Mouse (Mus musculus): ENCODE results near the gene Gss. TPM values are rescaled to one million over a fixed set of nuclear protein-coding genes. Genes with fewer than 3 reads are reported as not detected.
A peak's percentile ranks its signal among the peaks of the same experiment; 100 is the strongest.

Gss gene
- polyA plus RNA-seq, 1 experiment from 2014 or later: 23.9 TPM

GRCm38 (mm10) chr2:155513543-155513942, 79.1 kb downstream of the Gss start:
- Histone ChIP-seq H3K4me1 (replicated peaks) (peaks cover 12% of the 10 kb centered on the region), H3K9ac (replicated peaks) (no peak overlapping the region), H3K4me2 (peak overlapping the region; percentile 81; the same call in 1 of the 2 replicates), H3K4me3 (replicated peaks) (no peak overlapping the region), H3K27ac (no peak overlapping the region), H3K9me3 (no peaks in the 10 kb centered on the region), H3K27me3 (peaks cover 30% of the 10 kb centered on the region), H3K36me3 (no peaks in the 10 kb centered on the region)
- 67% methylated on average over 5 of the region's 5 CpGs for WGBS
- no peak for ATAC-seq (ENCODE audit: insufficient number of reproducible peaks, insufficient read depth, low FRiP score, low TSS enrichment, low read depth)

MicroRNA genes within 50 kb of the gene (microRNA counts, 519-probe panel; counts per million panel counts)
- not detected for microRNA mmu-miR-499

Small RNA genes within 50 kb of the gene (microRNA-seq; reads per million reads assigned to microRNA genes)
- 31.6 reads per million, percentile 38 among the genes with 10 or more reads in this experiment for gene Mir499

Other genes starting within 250 kb of the Gss start
- 41.0 and 47.0 TPM in 2 replicates for gene Pigu, start 235.4 kb downstream of the Gss start, polyA plus RNA-seq (2016; fragmentation: Nextera tagmentation; extraction: Ambion mirVana)
- gene Trp53inp2, start 211.8 kb downstream of the Gss start, polyA plus RNA-seq (2016; fragmentation: Nextera tagmentation; extraction: Ambion mirVana): 16.2 and 21.2 TPM in 2 replicates
- gene Ncoa6, start 118.9 kb downstream of the Gss start, polyA plus RNA-seq (2016; fragmentation: Nextera tagmentation; extraction: Ambion mirVana): 24.0 and 29.1 TPM in 2 replicates
- 12.1 and 14.8 TPM in 2 replicates for gene Acss2, start 74.9 kb downstream of the Gss start, polyA plus RNA-seq (2016; fragmentation: Nextera tagmentation; extraction: Ambion mirVana)
- gene Ggt7, start 74.6 kb downstream of the Gss start, polyA plus RNA-seq (2016; fragmentation: Nextera tagmentation; extraction: Ambion mirVana): 5.5 and 7.8 TPM in 2 replicates
- 1.9 and 2.1 TPM in 2 replicates for gene Myh7b, start 18.4 kb upstream of the Gss start, polyA plus RNA-seq (2016; fragmentation: Nextera tagmentation; extraction: Ambion mirVana)
- gene Trpc4ap, start 99.6 kb upstream of the Gss start, polyA plus RNA-seq (2016; fragmentation: Nextera tagmentation; extraction: Ambion mirVana): 165 and 167 TPM in 2 replicates
- gene Edem2, start 136.7 kb upstream of the Gss start, polyA plus RNA-seq (2016; fragmentation: Nextera tagmentation; extraction: Ambion mirVana): 24.2 and 26.3 TPM in 2 replicates
- gene Gm17581, start 143.1 kb upstream of the Gss start, polyA plus RNA-seq (2016; fragmentation: Nextera tagmentation; extraction: Ambion mirVana): not detected in 2 replicates
- 3.5 and 4.1 TPM in 2 replicates for gene Procr, start 158.3 kb upstream of the Gss start, polyA plus RNA-seq (2016; fragmentation: Nextera tagmentation; extraction: Ambion mirVana)
- gene Mmp24, start 182.5 kb upstream of the Gss start, polyA plus RNA-seq (2016; fragmentation: Nextera tagmentation; extraction: Ambion mirVana): 0.09 and 0.10 TPM in 2 replicates
- 13.0 and 13.5 TPM in 2 replicates for gene BC029722, start 226.6 kb upstream of the Gss start, polyA plus RNA-seq (2016; fragmentation: Nextera tagmentation; extraction: Ambion mirVana)
- 180 and 186 TPM in 2 replicates for gene Eif6, start 234.1 kb upstream of the Gss start, polyA plus RNA-seq (2016; fragmentation: Nextera tagmentation; extraction: Ambion mirVana)
- 0.28 and 0.31 TPM in 2 replicates for gene Fam83c, start 242.0 kb upstream of the Gss start, polyA plus RNA-seq (2016; fragmentation: Nextera tagmentation; extraction: Ambion mirVana)

Measured in limb, embryonic 12.5 days (tissue).